Mouse (Mus musculus) liver, embryonic 15.5 days (tissue): ENCODE results near the gene Gm10134. TPM values are rescaled to one million over a fixed set of nuclear protein-coding genes. Genes with fewer than 3 reads are reported as not detected.
A peak's percentile ranks its signal among the peaks of the same experiment; 100 is the strongest.

Source experiments
- ATAC-seq: fragments of 200-750 bp; cut with Nextera tagmentation; 2 replicates; pipeline ENCODE4 v1.8.0; 2017; ENCODE audit warnings: moderate number of reproducible peaks, mild to moderate bottlenecking, moderate library complexity; ENCODE audit not compliant: insufficient read depth
- H3K27ac ChIP-seq: fragments of 300-500 bp; sonication (generic); replicated peaks from 2 replicates; pipeline ENCODE4 v1.5.1; 2015; ENCODE audit warnings: mild to moderate bottlenecking, inconsistent platforms
- H3K27me3 ChIP-seq: fragments of 300-500 bp; sonication (generic); 2 replicates; pipeline ENCODE4 v1.6.1; 2015; ENCODE audit warnings: mild to moderate bottlenecking, inconsistent platforms
- H3K36me3 ChIP-seq: fragments of 300-500 bp; sonication (generic); replicated peaks from 2 replicates; pipeline ENCODE4 v1.6.1; 2015; ENCODE audit warnings: moderate library complexity, mild to moderate bottlenecking, inconsistent platforms
- H3K4me1 ChIP-seq: fragments of 300-500 bp; sonication (generic); replicated peaks from 2 replicates; pipeline ENCODE4 v1.6.1; 2015; ENCODE audit warnings: inconsistent platforms
- H3K4me2 ChIP-seq: fragments of 300-500 bp; sonication (generic); 2 replicates; pipeline ENCODE4 v1.6.1; 2015; ENCODE audit warnings: moderate library complexity, mild to moderate bottlenecking, inconsistent platforms
- H3K4me3 ChIP-seq: fragments of 300-500 bp; sonication (generic); replicated peaks from 2 replicates; pipeline ENCODE4 v1.5.1; 2015; ENCODE audit warnings: mild to moderate bottlenecking, inconsistent platforms
- H3K9ac ChIP-seq: fragments of 300-500 bp; sonication (generic); 2 replicates; pipeline ENCODE4 v1.6.1; 2015; ENCODE audit warnings: moderate library complexity, mild to moderate bottlenecking, inconsistent platforms
- H3K9me3 ChIP-seq: fragments of 300-500 bp; sonication (generic); replicated peaks from 2 replicates; pipeline ENCODE4 v1.6.1; 2016; ENCODE audit warnings: inconsistent platforms
- WGBS: fragments of 180-500 bp; shearing (Covaris S2); methylation state at CpG from one replicate; pipeline ENCODE4 v1.1.7; 2015; ENCODE audit warnings: mixed read lengths; ENCODE audit not compliant: insufficient replicate concordance; 5-methylcytosine and 5-hydroxymethylcytosine counted together
- polyA plus RNA-seq: library from polyadenylated mRNA; unstranded; fragments of >200 nt; fragmentation: Nextera tagmentation; extraction: Ambion mirVana; gene quantifications from 2 replicates; pipeline ENCODE4 v1.2.1, GENCODE M21; 2015

The Gm10134 gene
- polyA plus RNA-seq, 1 experiment from 2014 or later = 0.82 TPM

- 74% methylated on average over 10 of the region's 10 CpGs for WGBS
- Histone ChIP-seq H3K36me3 (no peaks in the 10 kb centered on the region), H3K27ac (no peak overlapping the region), H3K4me2 (no peak overlapping the region), H3K4me1 (peaks cover 22% of the 10 kb centered on the region), H3K9ac (no peak overlapping the region), H3K9me3 (no peaks in the 10 kb centered on the region), H3K4me3 (no peak overlapping the region), H3K27me3 (no peaks in the 10 kb centered on the region)
- ATAC-seq = no peak
Measured at GRCm38 (mm10) chr2:28524406-28524805, 18.5 kb downstream of the Gm10134 start.

- 28% methylated on average over 11 of the region's 11 CpGs for WGBS
- Histone ChIP-seq H3K9ac (no peak overlapping the region), H3K4me3 (no peak overlapping the region), H3K27ac (peak overlapping the region; percentile 14; the same call in 1 of the 2 replicates), H3K4me1 (peaks cover 22% of the 10 kb centered on the region), H3K36me3 (no peaks in the 10 kb centered on the region), H3K9me3 (no peaks in the 10 kb centered on the region), H3K27me3 (no peaks in the 10 kb centered on the region), H3K4me2 (peak overlapping the region; percentile 10; the same call in 1 of the 2 replicates)
- ATAC-seq = peak; percentile 71
Measured at GRCm38 (mm10) chr2:28525219-28525942, 19.5 kb downstream of the Gm10134 start.

GRCm38 (mm10) chr2:28525943-28526876 is 20.3 kb downstream of the Gm10134 start:
- no peak for ATAC-seq
- no peak overlapping the region for H3K9ac ChIP-seq
- H3K27ac ChIP-seq = 0 out of 2 replicates have a peak overlapping the region, but pooled peaks have one; percentile 14
- no peaks in the 10 kb centered on the region for H3K9me3 ChIP-seq
- no peaks in the 10 kb centered on the region for H3K27me3 ChIP-seq
- H3K4me1 ChIP-seq = peaks cover 22% of the 10 kb centered on the region
- H3K4me3 ChIP-seq = no peak overlapping the region
- 22% methylated on average over 12 of the region's 12 CpGs for WGBS
- peak overlapping the region; percentile 10; the same call in 1 of the 2 replicates for H3K4me2 ChIP-seq
- H3K36me3 ChIP-seq = no peaks in the 10 kb centered on the region

- H3K27ac ChIP-seq = no peak overlapping the region
- 69% methylated on average over 20 of the region's 20 CpGs for WGBS
- no peaks in the 10 kb centered on the region for H3K9me3 ChIP-seq
- no peak overlapping the region for H3K9ac ChIP-seq
- no peaks in the 10 kb centered on the region for H3K36me3 ChIP-seq
- no peak overlapping the region for H3K4me3 ChIP-seq
- no peaks in the 10 kb centered on the region for H3K27me3 ChIP-seq
- no peak overlapping the region for H3K4me2 ChIP-seq
- H3K4me1 ChIP-seq = peaks cover 22% of the 10 kb centered on the region
- ATAC-seq = no peak
Measured at GRCm38 (mm10) chr2:28527436-28528353, 21.8 kb downstream of the Gm10134 start.

GRCm38 (mm10) chr2:28528354-28528730 is 22.4 kb downstream of the Gm10134 start:
- no peak for ATAC-seq
- Histone ChIP-seq H3K9me3 (no peaks in the 10 kb centered on the region), H3K4me3 (no peak overlapping the region), H3K36me3 (no peaks in the 10 kb centered on the region), H3K9ac (no peak overlapping the region), H3K4me2 (no peak overlapping the region), H3K27ac (no peak overlapping the region), H3K4me1 (peaks cover 27% of the 10 kb centered on the region), H3K27me3 (peaks cover 2% of the 10 kb centered on the region; the same call in 1 of the 2 replicates)
- WGBS = 68% methylated on average over 7 of the region's 7 CpGs

- Histone ChIP-seq H3K9ac (no peak overlapping the region), H3K4me1 (peaks cover 26% of the 10 kb centered on the region), H3K4me3 (no peak overlapping the region), H3K9me3 (no peaks in the 10 kb centered on the region), H3K27me3 (peaks cover 18% of the 10 kb centered on the region), H3K4me2 (no peak overlapping the region), H3K27ac (no peak overlapping the region), H3K36me3 (no peaks in the 10 kb centered on the region)
- 63% methylated on average over 4 of the region's 4 CpGs for WGBS
- no peak for ATAC-seq
Measured at GRCm38 (mm10) chr2:28529856-28530255, 24.0 kb downstream of the Gm10134 start.

- Histone ChIP-seq H3K4me3 (no peak overlapping the region), H3K9ac (no peak overlapping the region), H3K27me3 (peaks cover 18% of the 10 kb centered on the region), H3K9me3 (no peaks in the 10 kb centered on the region), H3K36me3 (no peaks in the 10 kb centered on the region), H3K4me2 (no peak overlapping the region), H3K4me1 (peaks cover 22% of the 10 kb centered on the region), H3K27ac (no peak overlapping the region)
- WGBS = 57% methylated on average over 7 of the region's 7 CpGs
- no peak for ATAC-seq
Measured at GRCm38 (mm10) chr2:28530311-28530710, 24.4 kb downstream of the Gm10134 start.

- H3K9ac ChIP-seq = peak overlapping the region; percentile 46; the same call in 1 of the 2 replicates
- no peaks in the 10 kb centered on the region for H3K36me3 ChIP-seq
- H3K27ac ChIP-seq = no peak overlapping the region
- H3K4me3 ChIP-seq = peak overlapping the region; percentile 60
- peak; percentile 81 for ATAC-seq
- peaks cover 18% of the 10 kb centered on the region for H3K27me3 ChIP-seq
- H3K4me1 ChIP-seq = peaks cover 12% of the 10 kb centered on the region
- no peaks in the 10 kb centered on the region for H3K9me3 ChIP-seq
- WGBS = 2% methylated on average over 49 of the region's 49 CpGs
- peak overlapping the region; percentile 73 for H3K4me2 ChIP-seq
Measured at GRCm38 (mm10) chr2:28532938-28533771, 27.3 kb downstream of the Gm10134 start.

- H3K36me3 ChIP-seq = no peaks in the 10 kb centered on the region
- peak overlapping the region; percentile 60 for H3K4me3 ChIP-seq
- H3K27ac ChIP-seq = no peak overlapping the region
- no peaks in the 10 kb centered on the region for H3K9me3 ChIP-seq
- no peak for ATAC-seq
- H3K4me1 ChIP-seq = peaks cover 12% of the 10 kb centered on the region
- 61% methylated on average over 7 of the region's 7 CpGs for WGBS
- no peak overlapping the region for H3K9ac ChIP-seq
- H3K4me2 ChIP-seq = peak overlapping the region; percentile 73
- peaks cover 18% of the 10 kb centered on the region for H3K27me3 ChIP-seq
Measured at GRCm38 (mm10) chr2:28533901-28534435, 28.1 kb downstream of the Gm10134 start.
